Mouse (Mus musculus) cerebellum, postnatal 36 days (tissue): ENCODE measurements at regions not wholly inside any gene's neighbourhood (a gene's known extent, or its start where the extent isn't known, plus 50 kb on each side); places are given as distances from the start of the nearest gene placed in this dataset.

Experiments
- DNase-seq, 2 experiments: peaks; one replicate each; pipeline ENCODE4 v3.0.0; 2021 to 2022; ENCODE audit warnings: mixed read lengths in 2 of 2

DNA sequence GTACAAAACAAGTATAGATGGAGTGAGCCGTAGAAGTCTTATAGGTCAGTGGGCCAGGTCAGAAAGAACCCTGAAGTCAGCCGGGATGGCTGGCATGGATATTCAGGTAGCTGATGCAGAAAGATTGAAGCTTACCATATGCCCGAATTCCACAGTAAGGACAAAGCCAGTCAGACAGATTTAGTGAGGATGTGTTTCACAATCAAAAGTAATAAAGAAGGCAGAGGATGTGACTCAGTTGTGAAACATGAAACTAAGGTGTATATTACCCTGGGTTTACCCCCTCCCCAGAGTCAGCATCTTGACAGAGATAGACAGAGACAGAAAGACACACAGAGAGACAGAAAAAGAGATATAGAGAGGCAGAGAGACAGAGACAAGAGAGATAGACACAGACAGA lies 109.3 kb upstream of the Sgcd start:
- DNase-seq: no peak

DNA sequence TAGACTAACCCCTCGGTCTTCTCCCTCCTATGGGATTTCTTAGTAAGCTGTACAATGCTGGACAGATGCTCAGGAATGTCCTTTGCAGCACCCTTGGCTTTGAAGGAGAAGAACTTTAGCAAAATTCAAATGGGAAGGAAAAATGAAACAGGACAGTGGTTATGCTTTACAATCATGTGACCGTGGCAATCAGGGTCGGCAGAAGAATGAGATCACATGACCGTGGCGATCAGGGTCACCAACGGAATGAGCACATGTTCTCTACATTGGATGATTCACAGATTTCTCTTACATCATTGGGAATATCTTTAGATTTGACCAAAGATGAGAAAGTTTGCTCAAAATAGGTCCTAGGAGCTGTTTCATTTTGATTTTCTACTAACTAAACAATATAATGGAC lies 108.7 kb upstream of the Sgcd start:
- DNase-seq: no peak

DNA sequence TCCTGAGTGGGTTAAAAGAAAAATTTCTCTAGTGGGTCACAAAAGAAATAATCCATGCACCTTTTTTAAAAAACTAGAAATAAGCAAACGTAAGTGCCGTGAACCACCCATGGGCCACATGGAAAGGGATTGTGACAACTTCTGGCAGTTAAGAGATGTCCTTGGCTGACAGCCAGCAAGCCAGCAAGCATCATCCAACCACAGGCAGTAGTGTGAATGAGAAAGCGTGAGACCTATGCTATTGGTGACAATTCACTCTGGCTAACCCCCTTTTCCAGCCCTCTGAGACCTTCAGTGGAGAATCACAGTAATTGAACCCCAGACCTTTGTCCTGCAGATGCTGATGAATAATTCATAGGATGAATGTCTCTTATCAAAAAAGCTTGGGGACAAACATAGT lies 78.3 kb upstream of the Sgcd start:
- DNase-seq: peak; percentile 2 to 9

DNA sequence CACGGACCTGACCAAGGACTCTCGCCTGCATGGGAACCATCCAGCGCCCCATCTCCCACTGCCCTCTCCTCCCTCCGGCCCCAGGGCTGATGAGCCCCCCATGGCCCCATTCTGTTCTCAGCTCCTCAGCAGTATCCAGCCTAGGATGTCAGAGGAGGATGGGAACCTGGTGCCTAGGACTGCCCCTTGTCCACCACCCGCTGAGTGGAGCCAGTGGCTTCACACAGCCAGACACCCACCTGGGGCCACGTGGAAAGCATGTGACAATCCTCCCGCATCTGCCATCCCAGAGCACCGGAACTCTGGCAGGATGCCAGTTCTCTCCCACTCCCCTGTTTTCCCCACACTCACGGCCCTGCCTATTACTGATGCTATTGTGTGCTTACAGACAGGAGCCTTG lies 75.0 kb upstream of the Sgcd start:
- DNase-seq: no peak

DNA sequence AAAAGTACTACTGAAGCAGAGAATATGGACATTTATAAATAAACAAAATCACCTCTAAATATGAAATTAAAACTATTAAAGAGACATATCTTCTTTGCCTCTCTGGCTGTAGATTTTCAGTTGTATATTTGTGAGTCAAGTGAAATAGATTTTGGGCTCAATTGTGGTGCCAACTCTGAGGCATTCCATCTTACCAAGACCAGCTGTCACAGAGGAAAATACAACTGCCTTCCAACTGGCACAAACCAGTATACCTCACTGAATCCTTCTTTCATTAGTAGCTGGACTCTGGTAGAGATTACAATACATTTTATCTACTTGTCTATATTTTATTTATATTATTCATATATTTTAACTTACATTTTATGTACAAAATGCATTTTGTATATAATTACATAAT lies 72.7 kb upstream of the Sgcd start:
- no peak for DNase-seq

DNA sequence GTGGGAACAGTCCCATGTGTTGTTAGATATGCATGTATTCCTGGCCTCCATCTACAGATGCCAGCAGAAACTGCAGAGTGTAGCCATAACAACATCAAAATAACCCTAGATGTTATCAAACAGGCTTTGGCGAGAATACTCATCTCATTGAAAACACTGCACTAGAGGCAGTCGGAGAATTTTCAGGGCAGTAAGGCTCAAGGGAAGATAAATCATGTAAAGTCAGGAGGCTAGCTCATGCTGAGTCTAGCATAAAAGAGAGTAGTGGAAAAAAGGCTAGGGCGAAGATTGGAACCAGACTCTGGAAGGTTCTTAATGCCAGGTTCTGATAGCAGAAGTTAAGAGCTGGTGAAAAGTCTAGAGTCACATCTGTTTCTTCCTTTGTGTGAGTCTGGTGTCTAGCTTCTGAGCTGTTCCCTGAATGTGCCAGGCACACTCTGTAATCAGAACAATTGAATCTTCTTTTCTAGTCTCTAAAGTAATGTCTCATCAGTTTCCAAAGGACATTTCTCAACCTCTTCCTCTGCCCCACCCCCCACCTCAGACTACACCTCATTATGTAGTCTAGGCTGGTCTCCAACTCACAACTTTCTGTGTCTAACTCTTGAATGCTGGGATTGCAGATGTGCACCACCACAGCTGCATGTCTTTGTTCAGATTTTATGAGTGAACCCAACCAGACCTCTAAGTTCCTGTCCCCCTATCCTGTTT lies 62.5 kb upstream of the Sgcd start:
- DNase-seq: no peak

DNA sequence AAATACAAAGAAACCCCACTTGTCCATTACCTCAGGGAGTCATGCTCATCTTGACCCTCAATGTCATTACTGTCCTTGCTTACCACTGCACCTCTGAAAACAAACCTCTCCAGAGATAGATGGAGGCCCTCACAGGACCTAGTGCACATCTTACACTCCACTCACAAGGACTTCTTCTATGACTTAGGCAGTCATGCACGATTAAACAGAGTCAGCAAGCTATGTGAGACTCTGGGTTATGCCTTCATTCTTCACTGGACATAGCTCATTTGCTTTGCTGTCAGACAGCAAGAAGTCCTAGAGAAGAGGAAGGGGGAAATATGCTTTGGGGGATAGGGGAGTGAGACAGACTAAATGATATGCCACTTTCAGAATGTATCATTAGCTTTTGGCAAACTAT lies 59.5 kb upstream of the Sgcd start:
- DNase-seq: no peak
